Mouse (Mus musculus) MEL (cell line): ENCODE data around the gene Actr10. TPM values are rescaled to one million over a fixed set of nuclear protein-coding genes. Genes with fewer than 3 reads are reported as not detected.

Source experiments
- DNase-seq: peaks from one replicate; pipeline ENCODE4 v3.0.0; 2011; ENCODE audit warnings: low read depth, low spot score
- H3K27ac ChIP-seq: 2 replicates; pipeline ENCODE4 v1.5.1; 2012; ENCODE audit warnings: low read depth, mild to moderate bottlenecking, control low read depth, low read length, moderate library complexity; ENCODE audit not compliant: control insufficient read depth
- H3K27me3 ChIP-seq, 2 experiments: fragments of 150-350 bp in 1 of 2; sonication (generic) in 1 of 2; 2 replicates each; pipeline ENCODE4 v1.6.1; 2012; ENCODE audit warnings: low read length in 2 of 2, mild to moderate bottlenecking in 2 of 2, improper control_type of control experiment in 1 of 2, moderate library complexity in 1 of 2; ENCODE audit not compliant: insufficient read depth in 2 of 2, control insufficient read depth in 1 of 2
- H3K36me3 ChIP-seq, 2 experiments: 2 replicates each; pipeline ENCODE4 v1.6.1; 2012 to 2014; ENCODE audit warnings: low read length in 2 of 2, improper control_type of control experiment in 1 of 2, inconsistent platforms in 1 of 2, mild to moderate bottlenecking in 1 of 2; ENCODE audit not compliant: insufficient read depth in 2 of 2, control insufficient read depth in 1 of 2
- H3K4me1 ChIP-seq, 2 experiments: fragments of 150-350 bp in 1 of 2; sonication (generic) in 1 of 2; 2 replicates each; pipeline ENCODE4 v1.6.1; 2012; ENCODE audit warnings: low read length in 2 of 2, improper control_type of control experiment in 1 of 2, mild to moderate bottlenecking in 1 of 2; ENCODE audit not compliant: insufficient read depth in 2 of 2, control insufficient read depth in 1 of 2
- H3K4me3 ChIP-seq, 2 experiments: fragments of 150-350 bp in 1 of 2; sonication (generic) in 1 of 2; 2 replicates each; pipeline ENCODE4 v1.5.1; 2012; ENCODE audit warnings: low read depth in 2 of 2, low read length in 2 of 2, mild to moderate bottlenecking in 2 of 2, moderate library complexity in 2 of 2, control low read depth in 1 of 2, improper control_type of control experiment in 1 of 2; ENCODE audit not compliant: control insufficient read depth in 1 of 2, insufficient read depth in 1 of 2
- H3K79me2 ChIP-seq: 2 replicates; pipeline ENCODE4 v1.6.1; 2012; ENCODE audit warnings: mild to moderate bottlenecking, low read length, moderate library complexity; ENCODE audit not compliant: control insufficient read depth, poor library complexity, insufficient read depth
- H3K9ac ChIP-seq: 2 replicates; pipeline ENCODE4 v1.6.1; 2012; ENCODE audit warnings: low read depth, mild to moderate bottlenecking, control low read depth, low read length, moderate library complexity; ENCODE audit not compliant: control insufficient read depth, poor library complexity, severe bottlenecking
- H3K9me3 ChIP-seq: fragments of 150-350 bp; sonication (generic); replicated peaks from 2 replicates; pipeline ENCODE4 v1.6.1; 2012; ENCODE audit warnings: mild to moderate bottlenecking, low read length, improper control_type of control experiment, moderate library complexity; ENCODE audit not compliant: insufficient read depth
- BHLHE40 ChIP-seq: IDR thresholded peaks from 2 replicates; pipeline ENCODE4 v1.6.1; 2012; ENCODE audit warnings: low read depth, mild to moderate bottlenecking, inconsistent platforms, low read length, improper control_type of control experiment, borderline replicate concordance
- CHD1 ChIP-seq: IDR thresholded peaks from 2 replicates; pipeline ENCODE4 v1.6.1; 2012; ENCODE audit warnings: low read depth, mild to moderate bottlenecking, inconsistent platforms, low read length, improper control_type of control experiment
- CTCF ChIP-seq, 3 experiments: IDR thresholded peaks in 2 of 3; conservative IDR thresholded peaks in 1 of 3; 2 replicates each; pipeline ENCODE4 v1.5.1; 2011 to 2012; ENCODE audit warnings: low read length in 3 of 3, low read depth in 2 of 3, mild to moderate bottlenecking in 2 of 3, improper control_type of control experiment in 1 of 3, inconsistent platforms in 1 of 3, mixed read lengths in 1 of 3, moderate library complexity in 1 of 3; ENCODE audit not compliant: control insufficient read depth in 1 of 3, insufficient read depth in 1 of 3, poor library complexity in 1 of 3, severe bottlenecking in 1 of 3
- E2F4 ChIP-seq: IDR thresholded peaks from 2 replicates; pipeline ENCODE4 v1.6.1; 2011; ENCODE audit warnings: low read depth, low read length, improper control_type of control experiment, borderline replicate concordance
- ELF1 ChIP-seq: IDR thresholded peaks from 2 replicates; pipeline ENCODE4 v1.6.1; 2014; ENCODE audit warnings: low read depth, mild to moderate bottlenecking, inconsistent platforms, low read length, improper control_type of control experiment, moderate library complexity
- ETS1 ChIP-seq: IDR thresholded peaks from 2 replicates; pipeline ENCODE4 v1.6.1; 2012; ENCODE audit warnings: low read depth, mild to moderate bottlenecking, inconsistent platforms, low read length, improper control_type of control experiment, moderate library complexity
- GABPA ChIP-seq: IDR thresholded peaks from 2 replicates; pipeline ENCODE4 v1.6.1; 2012; ENCODE audit warnings: low read depth, mild to moderate bottlenecking, inconsistent platforms, low read length, improper control_type of control experiment, moderate library complexity
- GATA1 ChIP-seq: IDR thresholded peaks from 2 replicates; pipeline ENCODE4 v1.6.1; 2011; ENCODE audit warnings: low read depth, low read length, improper control_type of control experiment
- HCFC1 ChIP-seq: IDR thresholded peaks from 2 replicates; pipeline ENCODE4 v1.6.1; 2012; ENCODE audit warnings: low read depth, mild to moderate bottlenecking, inconsistent platforms, low read length, improper control_type of control experiment, moderate library complexity
- JUND ChIP-seq: IDR thresholded peaks from 2 replicates; pipeline ENCODE4 v1.6.1; 2011; ENCODE audit warnings: low read depth, mild to moderate bottlenecking, improper control_type of control experiment, low read length
- MAFK ChIP-seq: IDR thresholded peaks from 2 replicates; pipeline ENCODE4 v1.6.1; 2011; ENCODE audit warnings: low read depth, mild to moderate bottlenecking, low read length, improper control_type of control experiment, borderline replicate concordance
- MXI1 ChIP-seq: IDR thresholded peaks from 2 replicates; pipeline ENCODE4 v1.6.1; 2011; ENCODE audit warnings: mild to moderate bottlenecking, low read depth, low read length, improper control_type of control experiment
- MYC ChIP-seq: IDR thresholded peaks from 2 replicates; pipeline ENCODE4 v1.6.1; 2011; ENCODE audit warnings: low read depth, mild to moderate bottlenecking, low read length, improper control_type of control experiment, moderate library complexity
- NELFE ChIP-seq: IDR thresholded peaks from 2 replicates; pipeline ENCODE4 v1.6.1; 2011; ENCODE audit warnings: low read depth, low read length, improper control_type of control experiment
- NRF1 ChIP-seq: IDR thresholded peaks from 2 replicates; pipeline ENCODE4 v1.6.1; 2014; ENCODE audit warnings: low read depth, mild to moderate bottlenecking, inconsistent platforms, low read length, improper control_type of control experiment, moderate library complexity; ENCODE audit not compliant: poor library complexity, insufficient read depth, severe bottlenecking
- POLR2A ChIP-seq, 2 experiments: IDR thresholded peaks; 2 replicates each; pipeline ENCODE4 v1.6.1; 2011 to 2012; ENCODE audit warnings: low read length in 2 of 2, mild to moderate bottlenecking in 2 of 2, control low read depth in 1 of 2, improper control_type of control experiment in 1 of 2, low read depth in 1 of 2, moderate library complexity in 1 of 2; ENCODE audit not compliant: control insufficient read depth in 1 of 2, insufficient read depth in 1 of 2, poor library complexity in 1 of 2
- SMC3 ChIP-seq: IDR thresholded peaks from 2 replicates; pipeline ENCODE4 v1.6.1; 2011; ENCODE audit warnings: low read depth, low read length, improper control_type of control experiment
- TAL1 ChIP-seq: IDR thresholded peaks from 2 replicates; pipeline ENCODE4 v1.6.1; 2012; ENCODE audit warnings: mild to moderate bottlenecking, inconsistent platforms, low read length, moderate library complexity, mixed read lengths
- UBTF ChIP-seq: IDR thresholded peaks from 2 replicates; pipeline ENCODE4 v1.6.1; 2012; ENCODE audit warnings: low read depth, mild to moderate bottlenecking, inconsistent platforms, low read length, improper control_type of control experiment, moderate library complexity, borderline replicate concordance; ENCODE audit not compliant: insufficient read depth
- ZMIZ1 ChIP-seq: IDR thresholded peaks from 2 replicates; pipeline ENCODE4 v1.6.1; 2012; ENCODE audit warnings: low read depth, mild to moderate bottlenecking, inconsistent platforms, low read length, improper control_type of control experiment, moderate library complexity
- polyA plus RNA-seq, 2 experiments: library from polyadenylated mRNA; stranded (reverse) in 1 of 2; unstranded in 1 of 2; fragments of >175 nt in 1 of 2; fragments of >200 nt in 1 of 2; gene quantifications; 2 replicates each; pipeline versions ENCODE4 v1.2.1 to v1.2.4; 2012; ENCODE audit warnings: low replicate concordance in 2 of 2, low read depth in 1 of 2; ENCODE audit not compliant: insufficient read length in 2 of 2, insufficient read depth in 1 of 2, missing spikeins in 1 of 2
- total RNA-seq: library from RNA; depleted of rRNA; stranded (reverse); fragments of 300-350 nt; gene quantifications from 2 replicates; pipeline ENCODE4 v1.2.3, GENCODE M21; 2012

The Actr10 gene
- total and polyA plus RNA-seq, 3 experiments: 78.7 to 109 TPM; not detected in 1

- TF ChIP-seq UBTF (no peak), ELF1 (peak; percentile 62), ZMIZ1 (peak; percentile 93), CHD1 (0 out of 2 replicates have a peak, but pooled peaks have one; percentile 80)
- TF ChIP-seq, all 39 proteins: peak for 17
Measured at GRCm38 (mm10) chr12:70937571-70938384, at the start of gene Actr10 (continued).

- H3K4me3 ChIP-seq: no peak overlapping the region
- H3K27me3 ChIP-seq: no peaks in the 10 kb centered on the region
- H3K36me3 ChIP-seq: no peaks in the 10 kb centered on the region; a peak in 1 of 4 replicates
- no peaks in the 10 kb centered on the region for H3K79me2 ChIP-seq
- H3K4me1 ChIP-seq: peaks cover 0 to 4% of the 10 kb centered on the region in 2 experiments; a peak in 1 of 4 replicates
- no peak for TF ChIP-seq ETS1
- no peak for TF ChIP-seq SMC3
- TF ChIP-seq JUND: no peak
- TF ChIP-seq CTCF (IDR thresholded peaks at IDR 0.05 in 2 of 3, conservative IDR thresholded peaks at IDR 0.05 in 1 of 3; ENCODE audit: control insufficient read depth in 1 of 3, insufficient read depth in 1 of 3, low read depth in 2 of 3, low read length in 3 of 3, poor library complexity in 1 of 3, severe bottlenecking in 1 of 3): no peak
- TF ChIP-seq BHLHE40: no peak
- TF ChIP-seq HCFC1: no peak
- TF ChIP-seq NRF1: no peak
- TF ChIP-seq ZMIZ1: no peak
- no peak for TF ChIP-seq GATA1
- TF ChIP-seq POLR2A (IDR thresholded peaks at IDR 0.05; ENCODE audit: control insufficient read depth in 1 of 2, insufficient read depth in 1 of 2, low read depth in 1 of 2, low read length in 2 of 2, poor library complexity in 1 of 2): no peak
- TF ChIP-seq TAL1: no peak
- no peak for TF ChIP-seq UBTF
- TF ChIP-seq NELFE: no peak
- TF ChIP-seq E2F4: no peak
- TF ChIP-seq GABPA: no peak
- TF ChIP-seq MXI1: no peak
- TF ChIP-seq MYC: no peak
- TF ChIP-seq MAFK: no peak
- TF ChIP-seq, all 39 proteins: peak for 0
- no peak overlapping the region for H3K9ac ChIP-seq
- no peak for DNase-seq
- H3K9me3 ChIP-seq: no peaks in the 10 kb centered on the region
- H3K27ac ChIP-seq: no peak overlapping the region
Measured at GRCm38 (mm10) chr12:70890405-70890804, 47.3 kb upstream of the Actr10 start.
